Mouse (Mus musculus): ENCODE data around the gene Mfsd10. TPM values are rescaled to one million over a fixed set of nuclear protein-coding genes. Genes with fewer than 3 reads are reported as not detected.

The Mfsd10 gene
- polyA plus RNA-seq, 1 experiment from 2014 or later: 125 TPM

- no peaks in the 10 kb centered on the region for H3K9me3 ChIP-seq (ENCODE audit: control insufficient read depth, low read length)
Observed at GRCm38 (mm10) chr5:34590702-34591101, 46.3 kb downstream of the Mfsd10 start.

GRCm38 (mm10) chr5:34590059-34590458 lies 47.0 kb downstream of the Mfsd10 start:
- H3K9ac ChIP-seq (ENCODE audit: low read depth, low read length): no peak overlapping the region
- H3K9me3 ChIP-seq (ENCODE audit: control insufficient read depth, low read length): no peaks in the 10 kb centered on the region
- WGBS: 41% methylated on average over 5 of the region's 5 CpGs
- ATAC-seq (ENCODE audit: low FRiP score, low TSS enrichment): no peak
- peaks cover 3% of the 10 kb centered on the region for H3K36me3 ChIP-seq (ENCODE audit: control insufficient read depth, insufficient read depth, low read length)
- H3K27me3 ChIP-seq (ENCODE audit: control insufficient read depth, insufficient read depth, low read length): no peaks in the 10 kb centered on the region
- H3K4me1 ChIP-seq (ENCODE audit: control insufficient read depth, insufficient read depth, low read length): no peaks in the 10 kb centered on the region
- no peak overlapping the region for H3K27ac ChIP-seq (ENCODE audit: low read depth, low read length)
- H3K4me3 ChIP-seq (ENCODE audit: low read length): no peak overlapping the region
- no peak overlapping the region for H3K4me2 ChIP-seq (replicated peaks; ENCODE audit: low read depth, low read length)

More at GRCm38 (mm10) chr5:34590702-34591101, 46.3 kb downstream of the Mfsd10 start:
- peaks cover 3% of the 10 kb centered on the region for H3K36me3 ChIP-seq (ENCODE audit: control insufficient read depth, insufficient read depth, low read length)
- ATAC-seq (ENCODE audit: low FRiP score, low TSS enrichment): no peak
- no peaks in the 10 kb centered on the region for H3K27me3 ChIP-seq (ENCODE audit: control insufficient read depth, insufficient read depth, low read length)
- H3K4me3 ChIP-seq (ENCODE audit: low read length): no peak overlapping the region
- WGBS: 78% methylated on average over 4 of the region's 4 CpGs
- H3K4me1 ChIP-seq (ENCODE audit: control insufficient read depth, insufficient read depth, low read length): no peaks in the 10 kb centered on the region
- no peak overlapping the region for H3K9ac ChIP-seq (ENCODE audit: low read depth, low read length)
- no peak overlapping the region for H3K4me2 ChIP-seq (replicated peaks; ENCODE audit: low read depth, low read length)
- H3K27ac ChIP-seq (ENCODE audit: low read depth, low read length): no peak overlapping the region

GRCm38 (mm10) chr5:34587881-34588280 lies 49.1 kb downstream of the Mfsd10 start:
- Histone ChIP-seq H3K36me3 (ENCODE audit: control insufficient read depth, insufficient read depth, low read length) (peaks cover 3% of the 10 kb centered on the region), H3K27ac (ENCODE audit: low read depth, low read length) (no peak overlapping the region), H3K4me2 (replicated peaks; ENCODE audit: low read depth, low read length) (no peak overlapping the region), H3K9ac (ENCODE audit: low read depth, low read length) (no peak overlapping the region), H3K9me3 (ENCODE audit: control insufficient read depth, low read length) (no peaks in the 10 kb centered on the region), H3K4me3 (ENCODE audit: low read length) (no peak overlapping the region), H3K27me3 (ENCODE audit: control insufficient read depth, insufficient read depth, low read length) (no peaks in the 10 kb centered on the region), H3K4me1 (ENCODE audit: control insufficient read depth, insufficient read depth, low read length) (no peaks in the 10 kb centered on the region)
- 89% methylated on average over 5 of the region's 5 CpGs for WGBS
- ATAC-seq (ENCODE audit: low FRiP score, low TSS enrichment): no peak

GRCm38 (mm10) chr5:34585216-34585615 lies 51.8 kb downstream of the Mfsd10 start:
- WGBS: 87% methylated on average over 5 of the region's 5 CpGs
- no peak for ATAC-seq (ENCODE audit: low FRiP score, low TSS enrichment)

More at GRCm38 (mm10) chr5:34585216-34585615, 51.8 kb downstream of the Mfsd10 start:
- Histone ChIP-seq H3K4me1 (ENCODE audit: control insufficient read depth, insufficient read depth, low read length) (no peaks in the 10 kb centered on the region), H3K9ac (ENCODE audit: low read depth, low read length) (no peak overlapping the region), H3K4me2 (replicated peaks; ENCODE audit: low read depth, low read length) (no peak overlapping the region), H3K27me3 (ENCODE audit: control insufficient read depth, insufficient read depth, low read length) (no peaks in the 10 kb centered on the region), H3K36me3 (ENCODE audit: control insufficient read depth, insufficient read depth, low read length) (no peaks in the 10 kb centered on the region), H3K9me3 (ENCODE audit: control insufficient read depth, low read length) (no peaks in the 10 kb centered on the region), H3K4me3 (ENCODE audit: low read length) (no peak overlapping the region), H3K27ac (ENCODE audit: low read depth, low read length) (no peak overlapping the region)

Other genes starting within 250 kb of the Mfsd10 start
- gene Tnip2, start 123.2 kb downstream of the Mfsd10 start, polyA plus RNA-seq (2014; fragmentation: Nextera tagmentation; extraction: Ambion mirVana): 10.8 and 16.1 TPM in 2 replicates
- 9.0 and 11.1 TPM in 2 replicates for gene Sh3bp2, start 111.4 kb downstream of the Mfsd10 start, polyA plus RNA-seq (2014; fragmentation: Nextera tagmentation; extraction: Ambion mirVana)
- 124 and 183 TPM in 2 replicates for gene Add1, start 63.5 kb downstream of the Mfsd10 start, polyA plus RNA-seq (2014; fragmentation: Nextera tagmentation; extraction: Ambion mirVana)
- gene Nop14, start 22.9 kb upstream of the Mfsd10 start, polyA plus RNA-seq (2014; fragmentation: Nextera tagmentation; extraction: Ambion mirVana): 25.4 and 30.4 TPM in 2 replicates
- 2.5 TPM in 2 replicates for gene Grk4, start 23.2 kb upstream of the Mfsd10 start, polyA plus RNA-seq (2014; fragmentation: Nextera tagmentation; extraction: Ambion mirVana)
- gene Htt, start 124.5 kb upstream of the Mfsd10 start, polyA plus RNA-seq (2014; fragmentation: Nextera tagmentation; extraction: Ambion mirVana): 15.9 and 21.4 TPM in 2 replicates